Mouse (Mus musculus) ES-Bruce4 (cell line): ENCODE results near the gene Rpl3l.

Experiments
- CTCF ChIP-seq: IDR thresholded peaks from one replicate; pipeline ENCODE4 v1.8.1; 2011; ENCODE audit warnings: low read depth, low read length
- EP300 ChIP-seq: IDR thresholded peaks from 2 replicates; pipeline ENCODE4 v1.6.1; 2011; ENCODE audit warnings: low read depth, low read length; ENCODE audit not compliant: insufficient read depth
- POLR2A ChIP-seq: IDR thresholded peaks from one replicate; pipeline ENCODE4 v1.8.1; 2011; ENCODE audit warnings: low read length; ENCODE audit not compliant: insufficient read depth

GRCm38 (mm10) chr17:24687146-24687595 is 40.4 kb upstream of the Rpl3l start:
- TF ChIP-seq CTCF, result no peak
- TF ChIP-seq POLR2A, result no peak
- no peak for TF ChIP-seq EP300
